Mouse (Mus musculus) subcutaneous adipose tissue, adult 2 months (tissue): ENCODE results near the gene Lrrc75b. TPM values are rescaled to one million over a fixed set of nuclear protein-coding genes. Genes with fewer than 3 reads are reported as not detected.

Source experiments
- polyA plus RNA-seq: library from polyadenylated mRNA; depleted of rRNA; stranded (reverse); fragments of >200 nt; gene quantifications from 2 replicates; pipeline ENCODE4 v1.2.3, GENCODE M21; 2012; ENCODE audit warnings: low replicate concordance; rRNA removed

Gene Lrrc75b
- polyA plus RNA-seq, result 0.19 and 1.6 TPM in 2 replicates

GRCm38 (mm10) chr10:75559676-75560548 is at the start of gene Lrrc75b:
Gene Lrrc75b, minus strand, starts transcription at chr10:75560330.

GRCm38 (mm10) chr10:75589129-75589528 is 29.0 kb upstream of the Lrrc75b start, which contains the start of gene Ggt5:
Gene Ggt5, plus strand, starts transcription at chr10:75589340.

GRCm38 (mm10) chr10:75561071-75561654 is 1.0 kb upstream of the Lrrc75b start, which contains the start of gene Ggt1:
Gene Ggt1, plus strand, starts transcription at chr10:75561604.

GRCm38 (mm10) chr10:75517758-75518143 is 42.4 kb downstream of the Lrrc75b start, which contains the start of gene Gucd1:
Gene Gucd1, minus strand, starts transcription at chr10:75517972.

GRCm38 (mm10) chr10:75517073-75517757 is 42.9 kb downstream of the Lrrc75b start, which contains the start of gene Snrpd3:
Gene Snrpd3, plus strand, starts transcription at chr10:75517551.

Other genes starting within 250 kb of the Lrrc75b start
- 10.3 and 29.2 TPM in 2 replicates for gene Adora2a, start 243.5 kb downstream of the Lrrc75b start, polyA plus RNA-seq
- 0.52 and 1.0 TPM in 2 replicates for gene Upb1, start 159.2 kb downstream of the Lrrc75b start, polyA plus RNA-seq
- 17.6 and 30.4 TPM in 2 replicates for gene Snrpd3, start 42.8 kb downstream of the Lrrc75b start, polyA plus RNA-seq
- gene Gucd1, start 42.4 kb downstream of the Lrrc75b start, polyA plus RNA-seq, result 51.6 and 74.4 TPM in 2 replicates
- gene Ggt1, start 1.3 kb upstream of the Lrrc75b start, polyA plus RNA-seq, result 0.26 and 2.4 TPM in 2 replicates
- gene Ggt5, start 29.0 kb upstream of the Lrrc75b start, polyA plus RNA-seq, result 86.3 and 181 TPM in 2 replicates
- 10.9 and 26.2 TPM in 2 replicates for gene Susd2, start 83.7 kb upstream of the Lrrc75b start, polyA plus RNA-seq
- 33.4 and 65.4 TPM in 2 replicates for gene Cabin1, start 204.0 kb upstream of the Lrrc75b start, polyA plus RNA-seq
- gene Ddt, start 213.1 kb upstream of the Lrrc75b start, polyA plus RNA-seq, result 98.3 and 207 TPM in 2 replicates
- 0.21 and 0.37 TPM in 2 replicates for gene Gm20441, start 220.6 kb upstream of the Lrrc75b start, polyA plus RNA-seq
- 27.3 and 28.0 TPM in 2 replicates for gene Gstt3, start 221.1 kb upstream of the Lrrc75b start, polyA plus RNA-seq
- gene Gstt1, start 238.3 kb upstream of the Lrrc75b start, polyA plus RNA-seq, result 113 and 180 TPM in 2 replicates